Mouse (Mus musculus) forebrain, embryonic 15.5 days (tissue): ENCODE results near the gene Iqschfp. TPM values are rescaled to one million over a fixed set of nuclear protein-coding genes. Genes with fewer than 3 reads are reported as not detected.

Source experiments
- ATAC-seq: fragments of 200-750 bp; cut with Nextera tagmentation; replicated peaks from 2 replicates; pipeline ENCODE4 v1.8.0; 2017; ENCODE audit warnings: mild to moderate bottlenecking, moderate TSS enrichment, moderate library complexity
- H3K27ac ChIP-seq: fragments of 300-500 bp; sonication (generic); replicated peaks from 2 replicates; pipeline ENCODE4 v1.5.1; 2015; ENCODE audit warnings: mild to moderate bottlenecking, inconsistent platforms
- H3K27me3 ChIP-seq: fragments of 300-500 bp; sonication (generic); 2 replicates; pipeline ENCODE4 v1.6.1; 2015; ENCODE audit warnings: inconsistent platforms
- H3K36me3 ChIP-seq: fragments of 300-500 bp; sonication (generic); 2 replicates; pipeline ENCODE4 v1.6.1; 2015; ENCODE audit warnings: mild to moderate bottlenecking, inconsistent platforms
- H3K4me1 ChIP-seq: fragments of 300-500 bp; sonication (generic); 2 replicates; pipeline ENCODE4 v1.6.1; 2015; ENCODE audit warnings: inconsistent platforms
- H3K4me2 ChIP-seq: fragments of 300-500 bp; sonication (generic); replicated peaks from 2 replicates; pipeline ENCODE4 v1.6.1; 2015; ENCODE audit warnings: mild to moderate bottlenecking, inconsistent platforms
- H3K4me3 ChIP-seq: fragments of 300-500 bp; sonication (generic); 2 replicates; pipeline ENCODE4 v1.5.1; 2015; ENCODE audit warnings: mild to moderate bottlenecking, inconsistent platforms
- H3K9ac ChIP-seq: fragments of 300-500 bp; sonication (generic); replicated peaks from 2 replicates; pipeline ENCODE4 v1.6.1; 2015; ENCODE audit warnings: mild to moderate bottlenecking, inconsistent platforms
- H3K9me3 ChIP-seq: fragments of 300-500 bp; sonication (generic); 2 replicates; pipeline ENCODE4 v1.6.1; 2016; ENCODE audit warnings: inconsistent platforms
- WGBS: fragments of 180-500 bp; shearing (Covaris S2); methylation state at CpG from one replicate; pipeline ENCODE4 v1.1.7; 2015; ENCODE audit warnings: mixed read lengths; 5-methylcytosine and 5-hydroxymethylcytosine counted together
- polyA plus RNA-seq: library from polyadenylated mRNA; unstranded; fragments of >200 nt; fragmentation: Nextera tagmentation; extraction: Ambion mirVana; gene quantifications from 2 replicates; pipeline ENCODE4 v1.2.1, GENCODE M21; 2015

The Iqschfp gene
- polyA plus RNA-seq, 1 experiment from 2014 or later = 3.3 TPM

DNA sequence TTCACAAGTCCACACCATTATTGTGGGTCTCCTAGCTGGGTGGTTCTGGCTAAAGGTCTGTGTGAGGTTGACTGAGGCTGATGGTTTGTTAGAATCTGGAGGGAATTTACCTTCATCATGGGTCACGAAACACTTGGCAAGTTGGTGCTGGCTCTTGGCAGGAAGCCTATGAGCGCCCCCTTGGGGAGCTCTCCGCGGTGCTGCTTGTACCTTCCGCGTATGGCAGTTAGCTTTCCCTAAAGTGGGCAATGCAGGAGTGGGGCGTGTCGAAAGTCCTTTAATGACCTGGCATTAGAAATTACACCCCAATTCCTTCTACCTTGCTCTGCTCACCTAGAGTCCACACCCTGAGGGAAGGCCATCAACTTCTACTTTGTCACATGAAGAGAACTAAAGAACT lies 295.4 kb downstream of the Iqschfp start:
- H3K4me3 ChIP-seq = no peak overlapping the region
- no peaks in the 10 kb centered on the region for H3K36me3 ChIP-seq
- no peaks in the 10 kb centered on the region for H3K27me3 ChIP-seq
- no peak overlapping the region for H3K27ac ChIP-seq
- 58% methylated on average over 8 of the region's 8 CpGs for WGBS
- H3K4me1 ChIP-seq = peaks cover 9% of the 10 kb centered on the region; the same call in 1 of the 2 replicates
- ATAC-seq = no peak
- no peak overlapping the region for H3K4me2 ChIP-seq
- no peak overlapping the region for H3K9ac ChIP-seq
- H3K9me3 ChIP-seq = no peaks in the 10 kb centered on the region

DNA sequence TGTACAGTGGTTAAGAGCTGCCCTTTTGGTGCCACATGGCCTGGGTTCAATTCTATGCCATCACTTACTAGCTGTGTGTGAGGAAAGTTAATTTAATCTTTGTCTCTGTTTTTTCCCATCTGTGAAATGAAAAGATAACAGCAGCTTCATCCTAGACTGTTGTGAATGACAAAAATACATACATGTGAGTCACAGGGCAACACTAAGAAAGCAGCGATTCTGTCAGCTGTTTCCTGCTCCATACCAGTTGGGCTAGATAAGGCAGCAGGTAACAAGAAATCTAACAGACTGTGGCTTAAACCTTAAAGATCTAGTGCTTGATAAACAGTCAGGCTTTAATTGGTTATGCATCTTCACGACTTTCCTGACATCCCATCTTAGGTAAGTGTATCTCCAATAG lies 297.1 kb downstream of the Iqschfp start:
- Histone ChIP-seq H3K9me3 (no peaks in the 10 kb centered on the region), H3K27ac (no peak overlapping the region), H3K4me2 (no peak overlapping the region), H3K9ac (no peak overlapping the region), H3K27me3 (no peaks in the 10 kb centered on the region), H3K36me3 (no peaks in the 10 kb centered on the region), H3K4me3 (no peak overlapping the region), H3K4me1 (peaks cover 9% of the 10 kb centered on the region; the same call in 1 of the 2 replicates)
- WGBS = 90% methylated on average over 2 of the region's 2 CpGs
- no peak for ATAC-seq

DNA sequence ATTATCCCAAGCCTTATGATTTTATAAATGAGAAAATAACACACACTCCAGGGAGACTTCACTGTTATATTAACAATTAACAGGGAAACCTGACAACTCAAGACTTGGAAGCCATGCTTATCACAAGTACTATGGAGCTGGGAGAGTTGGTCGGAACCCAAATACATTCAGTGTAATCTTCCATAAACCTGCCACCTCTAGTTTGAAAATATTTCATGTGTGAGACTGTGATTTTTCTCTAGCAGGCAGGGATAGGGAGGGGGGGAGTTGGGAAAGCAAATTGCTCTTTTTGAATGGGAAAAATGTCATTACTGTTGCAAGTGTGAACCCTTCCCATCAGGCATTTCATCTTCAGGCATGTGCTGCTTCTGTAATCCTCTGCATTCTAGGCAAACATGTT lies 304.9 kb downstream of the Iqschfp start:
- ATAC-seq = 0 out of 2 replicates have a peak, but pooled peaks have one; percentile 26
- Histone ChIP-seq H3K4me1 (peaks cover 11% of the 10 kb centered on the region), H3K9ac (no peak overlapping the region), H3K36me3 (no peaks in the 10 kb centered on the region), H3K4me2 (no peak overlapping the region), H3K4me3 (no peak overlapping the region), H3K27ac (no peak overlapping the region), H3K27me3 (no peaks in the 10 kb centered on the region), H3K9me3 (no peaks in the 10 kb centered on the region)
- WGBS = 74% methylated on average over 1 of the region's 1 CpGs

DNA sequence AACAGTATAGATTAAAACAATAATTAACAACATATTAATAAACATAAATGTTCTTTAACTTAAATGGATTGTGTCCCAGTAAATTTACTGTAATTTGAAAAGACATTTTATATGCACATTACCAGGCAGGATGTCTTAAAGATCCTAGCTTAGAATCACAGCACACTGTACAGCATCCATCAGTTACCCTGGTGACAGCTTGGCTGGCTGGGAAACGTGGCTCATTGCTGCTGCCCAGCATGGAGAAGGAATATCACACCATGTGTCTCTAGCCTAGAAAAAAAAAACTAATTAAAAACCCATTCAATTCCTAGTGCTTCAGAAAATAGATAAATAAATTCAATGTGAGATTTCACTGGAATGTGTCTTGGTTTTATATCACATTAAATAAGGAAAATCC lies 309.2 kb downstream of the Iqschfp start:
- Histone ChIP-seq H3K4me2 (no peak overlapping the region), H3K4me3 (no peak overlapping the region), H3K27me3 (no peaks in the 10 kb centered on the region), H3K9ac (no peak overlapping the region), H3K4me1 (peaks cover 30% of the 10 kb centered on the region), H3K9me3 (no peaks in the 10 kb centered on the region), H3K27ac (no peak overlapping the region; the same call in 1 of the 2 replicates), H3K36me3 (no peaks in the 10 kb centered on the region)
- WGBS = 10% methylated on average over 1 of the region's 1 CpGs
- ATAC-seq = peak; percentile 88

DNA sequence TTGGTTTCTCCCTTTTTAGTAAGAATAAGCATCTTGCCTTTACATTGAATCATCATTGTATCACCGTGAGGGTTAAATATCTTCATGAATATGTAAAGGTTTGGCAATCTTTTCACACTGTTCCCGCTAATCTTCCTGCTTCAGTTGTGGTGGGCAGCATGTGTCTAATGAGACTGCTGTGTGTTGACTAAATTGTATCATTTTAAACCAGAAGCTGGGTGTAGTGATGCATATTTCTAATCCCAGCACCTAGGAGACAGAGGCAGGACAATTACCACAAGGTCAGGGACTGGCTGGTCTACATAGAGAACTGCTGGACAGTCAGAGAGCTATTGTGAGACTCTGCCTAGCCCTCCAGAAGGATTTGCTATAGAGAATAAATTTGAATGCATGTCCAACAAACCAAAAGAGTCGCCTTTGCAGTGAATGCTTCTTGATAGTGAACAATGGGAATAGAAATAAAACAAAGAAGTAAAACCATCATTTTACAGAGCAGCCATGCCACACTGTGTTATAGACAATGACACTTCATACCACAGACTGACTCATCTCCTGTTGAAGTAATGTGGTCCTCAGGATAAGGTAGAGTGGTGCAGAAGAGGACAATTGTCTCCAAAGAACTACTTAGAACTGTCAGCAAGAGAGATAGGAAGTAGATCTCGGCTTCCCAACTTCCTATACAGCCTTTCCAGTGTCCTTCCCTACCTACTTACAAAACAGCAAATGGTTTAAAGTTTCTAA lies 310.3 kb downstream of the Iqschfp start:
- 24% methylated on average over 4 of the region's 4 CpGs for WGBS
- Histone ChIP-seq H3K27ac (peak overlapping the region; percentile 71), H3K27me3 (no peaks in the 10 kb centered on the region), H3K4me2 (no peak overlapping the region), H3K4me3 (no peak overlapping the region), H3K4me1 (peaks cover 24% of the 10 kb centered on the region), H3K36me3 (no peaks in the 10 kb centered on the region), H3K9ac (no peak overlapping the region), H3K9me3 (no peaks in the 10 kb centered on the region)
- peak; percentile 56; the same call in 1 of the 2 replicates for ATAC-seq

DNA sequence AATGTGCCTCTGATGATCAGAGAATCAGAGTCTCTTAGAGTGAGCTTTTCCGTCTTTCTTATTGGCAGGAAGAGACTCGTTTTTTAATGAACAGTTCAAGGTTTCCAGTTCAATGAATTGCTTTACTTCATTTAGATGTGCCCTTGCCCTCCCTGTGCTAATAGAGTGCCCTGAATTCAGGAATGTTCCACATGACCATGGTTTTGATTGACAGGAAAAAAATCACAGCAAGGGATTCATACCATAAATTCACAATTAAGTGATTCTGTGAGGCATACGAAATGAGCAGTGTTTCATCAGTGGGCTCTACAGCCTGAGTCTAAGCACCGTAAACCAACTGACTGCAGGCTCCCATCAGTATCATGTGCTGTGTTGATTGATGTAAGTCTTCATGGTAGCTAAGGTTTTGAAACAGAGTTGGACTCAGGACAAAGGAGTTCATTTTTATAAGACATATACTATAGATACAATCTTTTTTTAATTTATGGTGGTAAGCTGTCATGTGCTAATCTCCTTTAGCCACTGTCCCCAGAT lies 312.0 kb downstream of the Iqschfp start:
- H3K36me3 ChIP-seq = no peaks in the 10 kb centered on the region
- no peak overlapping the region for H3K9ac ChIP-seq
- H3K27me3 ChIP-seq = no peaks in the 10 kb centered on the region
- no peak overlapping the region for H3K4me2 ChIP-seq
- peaks cover 26% of the 10 kb centered on the region for H3K4me1 ChIP-seq
- H3K4me3 ChIP-seq = no peak overlapping the region
- H3K27ac ChIP-seq = no peak overlapping the region
- no peak for ATAC-seq
- H3K9me3 ChIP-seq = no peaks in the 10 kb centered on the region
- 26% methylated on average over 4 of the region's 4 CpGs for WGBS

DNA sequence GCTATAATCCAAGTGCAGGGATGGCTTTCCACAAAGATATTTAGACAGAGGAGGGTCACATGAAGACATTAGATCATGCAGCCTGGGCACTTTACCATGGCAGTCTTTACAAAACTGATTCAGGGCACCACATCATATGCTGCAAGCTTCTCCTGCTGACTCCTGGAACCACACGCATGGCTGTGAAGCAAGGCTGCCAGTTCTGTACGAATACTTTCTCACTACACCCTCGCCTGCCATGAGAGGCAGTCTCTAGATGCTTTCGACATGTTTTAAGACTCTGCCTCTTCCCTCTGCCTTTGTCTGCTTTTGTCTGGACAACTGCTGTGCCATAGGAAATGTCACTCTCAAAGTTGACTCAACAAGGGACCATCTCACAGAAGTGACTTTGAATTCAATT lies 318.4 kb downstream of the Iqschfp start:
- H3K36me3 ChIP-seq = no peaks in the 10 kb centered on the region
- no peaks in the 10 kb centered on the region for H3K27me3 ChIP-seq
- H3K9ac ChIP-seq = no peak overlapping the region
- no peak for ATAC-seq
- H3K4me3 ChIP-seq = no peak overlapping the region
- no peak overlapping the region for H3K4me2 ChIP-seq
- WGBS = 61% methylated on average over 4 of the region's 4 CpGs
- peak overlapping the region; percentile 25 for H3K27ac ChIP-seq
- peaks cover 11% of the 10 kb centered on the region for H3K4me1 ChIP-seq
- no peaks in the 10 kb centered on the region for H3K9me3 ChIP-seq

DNA sequence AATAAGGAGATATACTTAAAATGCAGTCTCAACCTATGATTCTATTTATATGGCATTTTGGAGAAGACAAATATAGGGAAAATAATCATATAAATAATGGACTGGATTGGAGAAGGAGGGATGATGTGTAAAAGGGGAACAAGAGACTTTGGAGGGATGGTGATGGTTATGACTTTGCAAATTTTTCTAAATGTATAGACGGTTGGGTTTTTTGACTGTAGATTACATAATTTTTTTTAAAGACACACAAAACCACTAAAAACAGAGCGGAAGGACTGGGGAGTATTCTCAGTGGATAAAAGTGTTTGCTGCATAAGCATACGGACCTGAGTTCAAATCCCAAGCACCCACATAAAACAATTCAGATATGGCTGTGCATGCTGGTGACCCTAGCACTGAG lies 329.4 kb downstream of the Iqschfp start:
- Histone ChIP-seq H3K9me3 (no peaks in the 10 kb centered on the region), H3K4me3 (no peak overlapping the region), H3K27ac (no peak overlapping the region), H3K36me3 (no peaks in the 10 kb centered on the region), H3K9ac (no peak overlapping the region), H3K4me1 (no peaks in the 10 kb centered on the region), H3K4me2 (no peak overlapping the region), H3K27me3 (no peaks in the 10 kb centered on the region)
- ATAC-seq = no peak
- 95% methylated on average over 3 of the region's 3 CpGs for WGBS

DNA sequence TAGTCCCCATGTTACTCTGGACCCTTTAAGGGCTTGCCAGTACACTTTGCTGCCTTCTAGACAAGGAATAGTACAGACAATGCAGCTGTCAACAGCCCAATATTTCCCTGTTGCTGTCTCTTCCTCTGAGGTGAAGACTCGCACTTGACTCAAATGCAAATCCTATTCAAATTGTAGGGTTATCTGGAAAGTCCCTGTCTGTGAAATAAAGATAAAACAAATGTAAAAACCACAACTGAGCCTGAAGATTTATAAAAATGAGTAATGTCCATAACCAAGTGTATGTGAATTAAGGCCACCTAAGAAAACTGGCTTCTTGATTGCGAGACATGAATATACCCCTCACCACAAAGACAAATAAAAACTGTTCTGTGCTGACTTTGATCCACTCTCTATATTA lies 347.9 kb downstream of the Iqschfp start:
- Histone ChIP-seq H3K9me3 (no peaks in the 10 kb centered on the region), H3K9ac (no peak overlapping the region), H3K4me2 (no peak overlapping the region), H3K4me1 (no peaks in the 10 kb centered on the region), H3K27ac (no peak overlapping the region), H3K36me3 (no peaks in the 10 kb centered on the region), H3K27me3 (no peaks in the 10 kb centered on the region), H3K4me3 (no peak overlapping the region)
- ATAC-seq = no peak
- 90% methylated on average over 2 of the region's 2 CpGs for WGBS

DNA sequence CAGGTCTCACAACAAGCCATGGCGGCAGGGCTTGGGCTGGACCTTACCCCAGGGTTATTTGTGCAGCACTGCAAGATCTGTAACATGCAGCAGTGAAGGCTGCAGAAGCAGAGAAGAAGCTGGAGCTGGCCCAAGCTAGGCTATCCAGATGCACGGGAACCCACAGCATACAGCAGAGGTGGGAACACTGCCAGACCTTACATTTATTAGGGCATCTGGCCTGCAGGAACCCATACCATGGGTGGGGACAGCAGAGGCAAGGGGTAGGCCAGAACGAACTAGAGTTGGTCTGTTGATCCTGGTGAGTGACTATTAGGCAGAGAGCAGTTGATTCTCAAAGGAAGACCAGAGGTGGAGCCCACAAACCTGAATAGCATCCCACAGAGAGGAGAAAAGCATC lies 351.2 kb downstream of the Iqschfp start:
- H3K4me1 ChIP-seq = peaks cover 2% of the 10 kb centered on the region; the same call in 1 of the 2 replicates
- ATAC-seq = no peak
- WGBS = 54% methylated on average over 3 of the region's 3 CpGs

DNA sequence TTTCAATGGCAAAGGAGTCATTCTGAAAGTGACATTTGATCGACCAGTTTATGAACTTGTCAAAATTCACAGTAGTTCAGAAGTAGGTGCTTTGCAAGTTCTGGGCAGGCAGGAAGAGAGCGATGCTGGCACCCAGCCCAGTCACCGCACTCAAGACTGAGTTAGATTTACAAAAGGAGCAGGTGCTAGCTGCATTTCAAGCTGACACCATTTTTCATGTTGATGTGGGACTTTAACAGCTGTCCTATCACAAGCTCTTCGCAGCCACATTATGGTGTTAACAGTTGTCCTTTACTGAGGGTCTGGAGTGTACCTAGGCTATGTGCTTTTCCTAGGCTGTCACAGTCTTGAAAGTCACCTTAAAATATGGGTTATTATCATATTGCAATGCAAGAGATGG lies 354.1 kb downstream of the Iqschfp start:
- H3K27ac ChIP-seq = no peak overlapping the region
- peaks cover 2% of the 10 kb centered on the region; the same call in 1 of the 2 replicates for H3K4me1 ChIP-seq
- H3K9me3 ChIP-seq = no peaks in the 10 kb centered on the region
- ATAC-seq = peak; percentile 59; the same call in 1 of the 2 replicates
- H3K4me3 ChIP-seq = no peak overlapping the region
- no peaks in the 10 kb centered on the region for H3K36me3 ChIP-seq
- H3K4me2 ChIP-seq = no peak overlapping the region
- no peaks in the 10 kb centered on the region for H3K27me3 ChIP-seq
- 42% methylated on average over 4 of the region's 4 CpGs for WGBS
- H3K9ac ChIP-seq = no peak overlapping the region

More for the DNA sequence above, 351.2 kb downstream of the Iqschfp start:
- no peak overlapping the region for H3K4me2 ChIP-seq
- no peaks in the 10 kb centered on the region for H3K36me3 ChIP-seq
- H3K27ac ChIP-seq = no peak overlapping the region
- no peak overlapping the region for H3K4me3 ChIP-seq
- no peaks in the 10 kb centered on the region for H3K9me3 ChIP-seq
- no peaks in the 10 kb centered on the region for H3K27me3 ChIP-seq
- no peak overlapping the region for H3K9ac ChIP-seq

DNA sequence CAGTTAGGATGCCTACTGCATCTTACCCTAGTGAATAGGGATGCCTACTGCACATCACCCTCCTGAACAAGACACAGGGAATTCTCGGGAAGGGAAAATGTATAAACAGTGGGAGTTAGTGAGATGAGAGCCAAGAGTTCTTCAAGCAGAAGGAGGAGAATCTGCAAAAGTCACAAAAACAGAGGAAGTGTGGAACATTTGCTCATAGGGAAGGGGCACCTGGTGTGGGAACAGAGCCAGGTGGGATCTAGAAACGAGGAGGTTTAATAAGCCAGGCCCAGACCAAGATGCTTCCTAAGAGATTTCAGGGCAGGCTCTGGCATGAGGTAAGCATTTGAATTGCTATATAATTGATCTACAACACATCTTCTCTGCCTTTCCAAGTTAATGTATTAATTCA lies 358.6 kb downstream of the Iqschfp start:
- H3K27ac ChIP-seq = peak overlapping the region; percentile 4; the same call in 1 of the 2 replicates
- H3K4me1 ChIP-seq = peaks cover 2% of the 10 kb centered on the region; the same call in 1 of the 2 replicates
- H3K27me3 ChIP-seq = no peaks in the 10 kb centered on the region
- no peak overlapping the region for H3K9ac ChIP-seq
- H3K4me3 ChIP-seq = no peak overlapping the region
- ATAC-seq = 0 out of 2 replicates have a peak, but pooled peaks have one; percentile 48
- no peaks in the 10 kb centered on the region for H3K36me3 ChIP-seq
- no peaks in the 10 kb centered on the region for H3K9me3 ChIP-seq
- no peak overlapping the region for H3K4me2 ChIP-seq
- WGBS = 58% methylated on average over 2 of the region's 2 CpGs
